Mouse (Mus musculus) gastrocnemius, postnatal 14 days (tissue): ENCODE measurements around the gene D230025D16Rik. TPM values are rescaled to one million over a fixed set of nuclear protein-coding genes. Genes with fewer than 3 reads are reported as not detected.
"Not testable (repeated sequence)": the region's sequence is repeated elsewhere in the genome, so short reads cannot be mapped to it uniquely, and the experiment has no call there.

Experiments
- DNase-seq: peaks from one replicate; pipeline ENCODE4 v3.0.0; 2021; ENCODE audit warnings: mixed read lengths
- intact Hi-C: fragments of 180-260 bp; cut with DNase I; formaldehyde crosslinking; loops from one replicate; pipeline ENCODE4 v1.15.1; 2025; ENCODE audit warnings: low total_unique reads
- long read RNA-seq, 2 experiments: library from polyadenylated mRNA; stranded (forward); transcript quantifications; one replicate each; pipeline ENCODE4 v2.0.0; 2021
- total RNA-seq, 2 experiments: library from RNA; stranded (reverse); gene quantifications; 2 replicates each; pipeline ENCODE4 v1.2.3; 2021

D230025D16Rik gene
- 10 to 100 TPM; 14.6 to 18.7 TPM for total RNA-seq
- long read RNA-seq, experiment 1, transcript D230025D16Rik-201 (16 exons, 2,916 nt) = major isoform, 9 of 11 reads
- long read RNA-seq, experiment 1, partial matches to known transcripts = 1 of 11 reads
- long read RNA-seq, experiment 1, other reads (novel, unspliced or antisense) = 1 of 11 reads
- long read RNA-seq, experiment 2, transcript D230025D16Rik-201 (16 exons, 2,916 nt) = major isoform, 10 of 17 reads
- long read RNA-seq, experiment 2, partial matches to known transcripts = 1 of 17 reads
- long read RNA-seq, experiment 2, other reads (novel, unspliced or antisense) = 5 of 17 reads

DNA sequence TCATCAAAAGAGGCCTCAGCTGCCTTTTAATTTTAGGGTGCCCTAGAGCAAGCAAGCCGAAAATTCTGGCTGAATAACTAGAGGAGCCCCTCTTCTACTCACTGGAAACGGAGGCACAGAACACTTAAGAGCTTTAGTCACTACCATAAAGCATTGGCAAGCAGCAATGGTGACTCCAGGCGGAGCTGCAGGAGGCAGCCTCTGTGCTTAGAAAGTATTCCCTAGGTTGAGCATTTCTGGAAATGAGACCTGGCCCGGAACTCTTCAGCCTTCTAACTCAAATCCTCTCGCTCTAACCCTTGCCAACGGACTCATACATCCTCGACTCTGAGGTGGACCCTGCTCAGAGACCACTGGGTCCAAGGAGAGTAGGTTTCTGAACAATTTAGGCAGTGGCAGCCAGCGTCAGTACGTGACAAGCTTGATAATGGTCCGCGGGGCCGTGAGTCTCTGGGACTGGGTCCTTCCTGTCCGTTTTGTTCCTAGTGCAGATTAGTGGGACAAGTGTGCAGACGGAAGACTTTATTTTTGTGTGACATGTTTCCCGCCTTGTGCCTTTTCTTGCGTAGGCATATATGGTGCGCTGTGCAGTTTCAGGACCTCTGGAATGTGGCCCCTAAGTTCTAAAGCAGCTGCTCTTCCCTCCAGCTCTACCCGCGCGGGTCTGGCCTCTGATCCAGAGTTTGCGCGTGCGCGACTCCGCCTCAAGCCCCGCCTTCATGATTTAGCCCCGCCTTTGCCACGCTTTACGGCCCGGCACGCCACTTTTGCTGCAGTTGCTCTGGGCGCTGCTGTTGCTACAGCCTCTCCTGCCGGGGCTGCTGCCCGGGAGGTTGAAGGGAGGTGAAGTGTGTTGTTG, at the start of gene D230025D16Rik:
TSS of gene D230025D16Rik (plus strand) at position 733 of the 859 bp plus-strand sequence.
- intact Hi-C loops = loop anchor here (2.0 kb wide), 1 partner anchor 38 kb away; no protein-coding TSS in a partner anchor
- peak; percentile 95 for DNase-seq

DNA sequence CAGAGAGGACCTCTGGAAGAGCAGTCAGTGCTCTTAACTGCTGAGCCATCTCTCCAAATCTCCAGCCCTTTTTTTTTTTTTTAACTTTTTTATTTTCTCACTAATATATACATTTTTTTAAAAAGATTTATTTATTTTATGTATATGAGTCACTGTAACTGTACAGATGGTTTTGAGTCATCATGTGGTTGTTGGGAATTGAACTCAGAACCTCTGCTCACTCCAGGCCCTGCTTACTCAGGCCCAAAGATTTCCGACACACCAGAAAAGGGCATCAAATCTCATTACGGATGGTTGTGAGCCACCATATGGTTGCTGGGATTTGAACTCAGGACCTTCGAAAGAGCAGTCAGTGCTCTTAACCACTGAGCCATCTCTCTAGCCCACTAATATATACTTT, 49.7 kb upstream of the D230025D16Rik start:
- DNase-seq, intact Hi-C loops: not testable (repeated sequence)

DNA sequence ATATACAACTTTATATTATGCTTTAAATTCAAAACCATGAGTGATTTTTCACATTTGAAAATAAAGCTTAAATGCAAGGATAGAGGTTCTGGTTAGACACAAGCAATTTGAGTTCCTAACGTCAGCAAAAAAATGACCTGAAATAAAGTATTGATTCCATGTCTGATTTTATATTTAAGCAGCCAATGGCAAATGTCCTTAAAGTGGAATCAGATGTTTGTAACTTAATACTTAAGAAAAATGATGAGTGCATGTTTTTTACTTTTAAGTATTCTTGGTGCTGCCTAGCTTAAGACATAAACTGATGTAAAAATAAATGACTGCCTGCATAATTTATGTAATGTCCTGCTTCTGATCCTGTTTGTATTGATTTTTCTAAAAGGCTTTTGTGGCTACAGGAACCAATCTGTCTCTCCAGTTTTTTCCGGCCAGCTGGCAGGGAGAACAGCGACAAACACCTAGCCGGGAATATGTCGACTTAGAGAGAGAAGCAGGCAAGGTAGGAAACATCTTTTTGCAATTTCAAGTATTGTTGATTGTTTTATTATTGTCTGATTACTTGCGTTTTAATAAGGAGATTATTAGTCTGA, 46.6 kb upstream of the D230025D16Rik start:
- intact Hi-C loops = no loop called here
- no peak for DNase-seq

DNA sequence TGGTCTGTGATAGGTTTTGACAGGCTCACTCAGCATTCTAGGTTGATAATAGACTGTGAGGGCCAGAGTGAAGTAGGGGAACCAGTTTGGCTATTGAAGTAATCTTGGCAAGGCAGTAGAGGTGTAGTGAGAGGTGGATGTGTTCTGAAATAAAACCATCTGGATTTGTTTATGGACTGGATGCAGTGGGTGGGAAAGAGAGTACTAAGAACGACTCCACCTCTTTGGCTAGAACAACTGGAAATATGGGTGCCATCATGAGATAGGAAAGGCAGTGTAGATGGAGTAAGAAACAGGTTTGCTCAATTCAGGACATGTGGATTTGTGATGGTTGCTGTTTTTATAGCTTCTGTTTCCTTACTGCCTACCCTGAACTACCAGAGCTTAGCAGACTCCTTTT, 42.7 kb upstream of the D230025D16Rik start:
- intact Hi-C loops = no loop called here
- no peak for DNase-seq

DNA sequence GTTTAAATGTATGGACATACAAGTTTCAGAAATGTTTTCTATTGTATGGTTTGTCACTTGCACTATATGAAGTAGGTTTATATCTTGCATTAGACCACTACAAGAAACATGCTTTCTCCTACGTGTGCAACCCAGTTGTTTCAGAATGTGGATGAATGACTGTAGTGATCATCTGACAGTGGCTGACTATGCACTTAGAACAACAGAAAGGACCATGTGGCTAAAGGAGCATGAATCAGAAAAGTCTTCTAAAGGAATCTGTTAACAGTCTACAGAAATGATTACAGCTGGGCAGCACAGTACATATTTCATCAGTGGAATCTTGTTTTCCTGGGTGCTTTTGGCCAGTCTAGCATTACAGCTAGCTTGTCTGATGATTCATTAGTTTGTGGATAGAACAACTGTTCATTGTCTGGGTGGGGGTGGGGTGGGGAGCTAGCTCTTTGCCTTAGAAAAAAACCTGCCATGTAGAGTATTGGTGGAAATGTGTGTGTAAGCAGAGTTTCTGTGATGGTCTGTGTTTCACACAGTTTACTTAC, 38.4 kb upstream of the D230025D16Rik start:
- intact Hi-C loops = no loop called here
- DNase-seq = no peak

DNA sequence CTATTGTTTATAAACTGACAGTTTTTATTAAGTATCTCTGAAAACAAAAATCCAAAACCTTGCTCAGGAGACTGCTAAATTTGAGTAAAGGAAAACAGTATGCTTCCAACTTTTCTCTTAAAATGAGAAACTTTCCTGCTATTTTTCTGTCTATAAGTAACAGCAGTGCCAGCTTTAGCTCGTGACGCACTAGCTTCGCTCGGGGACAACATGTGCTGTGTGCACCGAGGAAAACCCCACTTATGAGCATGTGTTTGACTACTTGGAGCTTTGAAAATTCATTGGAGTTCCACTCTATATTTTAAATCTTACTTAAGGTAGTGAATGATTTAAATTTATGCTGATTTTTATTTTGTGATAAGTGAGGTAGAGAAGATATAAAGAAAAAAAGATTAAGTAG, 32.8 kb upstream of the D230025D16Rik start:
- DNase-seq = no peak
- intact Hi-C loops = no loop called here

DNA sequence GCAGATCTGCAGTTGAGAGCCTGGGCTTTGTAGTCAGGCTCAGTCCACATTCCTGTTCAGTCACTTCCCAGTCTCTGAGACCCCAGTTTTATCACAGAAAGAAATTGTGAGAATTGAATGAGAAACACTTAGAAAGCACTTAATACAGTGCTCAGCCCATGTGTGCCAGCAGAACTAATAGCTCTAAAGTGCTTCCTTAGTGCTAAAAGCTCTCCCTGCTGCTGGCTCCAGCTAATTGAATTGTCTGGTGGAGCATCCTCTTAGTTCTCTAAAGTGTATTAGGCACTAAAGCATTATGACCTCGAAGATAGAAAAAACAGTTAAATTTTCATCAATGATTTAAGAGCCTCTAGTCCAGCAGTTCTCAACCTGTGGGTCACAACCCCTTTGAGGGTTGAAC, 19.2 kb upstream of the D230025D16Rik start:
- no peak for DNase-seq

DNA sequence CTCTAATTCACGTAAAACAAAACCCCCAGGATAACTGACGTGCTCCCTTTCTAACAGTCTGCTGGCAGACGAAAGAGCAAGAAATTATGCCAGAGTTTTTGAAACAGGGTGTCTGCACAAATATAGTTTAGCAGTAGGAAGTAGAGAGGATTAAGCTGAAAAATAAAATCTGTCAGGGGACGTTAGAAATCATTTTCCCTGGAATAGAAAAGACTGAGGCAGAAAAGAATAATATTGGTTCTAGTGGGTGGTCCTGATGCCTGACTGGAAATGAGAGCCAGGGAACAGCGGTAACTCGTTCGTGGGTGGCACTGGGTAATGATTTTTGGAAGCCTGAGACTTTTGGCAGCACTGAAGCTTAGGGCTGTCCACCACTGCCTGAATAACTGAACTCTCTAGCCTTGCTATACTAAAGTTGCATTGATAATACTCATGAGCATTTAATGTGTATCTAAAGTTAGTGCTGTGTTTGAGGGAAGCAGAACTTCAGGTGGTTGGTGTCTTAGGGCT, 18.1 kb upstream of the D230025D16Rik start:
- intact Hi-C loops = loop anchor here (5.0 kb wide), 1 partner anchor 50 kb away; no protein-coding TSS in a partner anchor
- DNase-seq = no peak

More for the DNA sequence above, 19.2 kb upstream of the D230025D16Rik start:
- intact Hi-C loops = loop anchor here (5.0 kb wide), 1 partner anchor 48 kb away; no protein-coding TSS in a partner anchor

DNA sequence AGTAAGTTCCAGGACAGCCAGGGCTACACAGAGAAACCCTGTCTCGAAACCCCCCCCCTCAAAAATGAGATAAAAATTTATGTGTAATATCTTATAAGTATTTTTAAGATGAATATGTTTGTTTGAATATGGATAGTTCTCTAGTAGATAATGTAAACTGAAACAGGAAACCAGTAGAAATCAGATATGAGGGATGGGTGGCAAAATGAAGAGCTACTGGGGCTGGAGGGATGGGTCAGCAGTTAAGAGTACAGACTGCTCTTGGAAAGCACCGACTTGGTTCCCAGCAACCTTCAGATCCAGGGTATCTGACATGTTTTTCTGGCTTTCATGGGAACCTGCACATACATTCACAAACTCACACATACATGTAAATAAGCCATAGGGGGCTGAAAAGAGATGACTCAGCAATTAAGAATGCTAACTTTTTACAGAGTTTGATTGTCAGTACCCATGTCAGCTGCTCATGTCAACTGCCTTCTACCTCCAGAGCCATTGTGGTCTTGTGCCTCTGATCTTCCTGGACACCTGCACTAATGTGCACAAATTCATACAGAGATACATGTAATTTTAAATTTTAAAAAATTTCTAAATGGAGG, 17.2 kb upstream of the D230025D16Rik start:
- intact Hi-C loops = loop anchor here (5.0 kb wide), 1 partner anchor 50 kb away; no protein-coding TSS in a partner anchor

DNA sequence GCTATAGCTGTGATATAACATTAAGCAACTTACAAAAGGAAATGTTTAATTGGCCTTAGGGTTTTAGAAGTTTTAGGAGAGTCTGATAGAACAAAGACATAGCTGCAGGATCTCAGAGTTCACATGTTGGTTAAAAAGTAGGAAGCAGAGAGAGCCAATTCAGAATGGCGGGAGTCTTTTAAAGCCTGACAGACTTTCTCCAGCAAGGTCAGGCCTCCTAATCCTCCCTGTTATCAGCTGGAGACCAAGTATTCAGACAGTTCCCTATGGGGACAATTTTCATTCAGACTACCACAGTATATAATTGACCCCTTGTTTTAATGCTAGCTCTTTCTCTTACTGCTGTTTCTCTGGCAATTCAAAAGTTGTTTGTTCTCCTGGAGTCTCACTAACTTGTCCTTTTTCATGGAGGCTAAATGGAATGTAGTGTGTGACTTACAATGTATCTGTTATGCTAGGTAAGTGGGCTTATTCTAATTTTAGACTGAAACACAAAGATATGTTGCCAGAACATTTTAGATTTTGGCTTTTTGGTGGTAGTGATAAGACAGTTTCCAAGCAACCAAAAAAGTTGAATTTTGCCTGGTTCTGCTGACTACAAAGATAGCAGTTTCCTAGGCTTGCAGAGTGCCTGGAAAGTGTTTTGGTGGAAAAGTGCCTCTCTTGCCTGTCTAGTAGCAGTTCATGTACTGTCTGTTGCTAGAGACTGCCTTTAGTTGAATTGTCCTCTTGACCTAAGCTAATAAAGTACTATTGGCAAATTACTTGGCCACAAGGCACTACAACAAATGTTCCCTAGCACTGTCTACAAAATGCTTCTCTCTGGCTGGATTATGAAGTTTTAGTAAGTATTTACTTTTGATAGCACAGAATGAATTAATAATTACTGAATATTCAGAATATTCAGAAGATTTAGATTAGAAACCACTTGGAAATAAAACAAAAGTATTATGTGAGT, 15.5 kb upstream of the D230025D16Rik start:
- no peak for DNase-seq
- intact Hi-C loops = loop anchor here (5.0 kb wide), 1 partner anchor 52 kb away; no protein-coding TSS in a partner anchor

More for the DNA sequence above, 17.2 kb upstream of the D230025D16Rik start:
- no peak for DNase-seq

DNA sequence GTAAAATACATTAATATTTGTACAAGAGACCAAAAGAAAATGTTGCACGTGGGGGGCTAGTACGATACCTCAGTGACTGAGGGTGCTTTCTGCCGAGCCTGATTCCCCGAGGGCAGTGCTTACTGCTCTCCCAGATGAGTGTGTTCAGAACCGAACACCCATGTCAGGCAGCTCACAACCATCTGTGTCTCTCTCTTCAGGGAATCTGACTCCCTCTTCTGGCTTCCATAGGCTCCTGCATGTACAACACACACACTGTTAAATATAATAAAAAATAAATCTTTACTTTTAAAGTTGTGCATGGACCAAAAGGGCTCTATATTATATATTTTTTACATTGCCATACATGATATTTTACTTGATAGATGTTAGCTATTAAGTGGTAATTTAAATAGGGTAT, 10.8 kb upstream of the D230025D16Rik start:
- DNase-seq = no peak
- intact Hi-C loops = no loop called here

DNA sequence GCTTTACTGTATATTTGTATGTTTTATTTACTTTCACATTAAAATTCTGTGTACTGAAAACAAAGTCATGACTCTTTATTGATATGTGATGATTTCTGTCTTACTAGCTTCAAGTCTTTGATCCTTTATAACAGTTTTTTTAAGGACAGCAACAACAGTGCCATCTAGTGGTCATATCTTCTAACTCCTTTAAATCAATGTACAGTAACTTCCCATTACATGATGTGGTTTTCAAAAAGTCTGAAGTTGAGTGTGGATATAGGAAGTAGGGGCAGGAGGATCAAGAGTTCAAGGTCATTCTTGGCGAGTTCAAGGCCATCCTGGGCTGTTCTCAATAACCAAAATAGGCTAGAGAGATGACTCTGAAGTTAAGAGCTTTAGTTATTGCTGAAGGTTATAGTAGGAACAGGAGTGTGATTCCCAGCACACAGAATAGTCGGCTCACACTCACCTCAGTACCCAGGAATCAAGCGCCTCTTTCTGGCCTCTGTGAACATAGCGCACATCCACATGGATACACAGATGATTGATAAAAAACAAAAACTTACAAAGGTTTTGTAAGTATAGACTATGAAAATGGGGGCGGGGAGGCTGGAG, 6.9 kb upstream of the D230025D16Rik start:
- intact Hi-C loops = no loop called here
- no peak for DNase-seq

DNA sequence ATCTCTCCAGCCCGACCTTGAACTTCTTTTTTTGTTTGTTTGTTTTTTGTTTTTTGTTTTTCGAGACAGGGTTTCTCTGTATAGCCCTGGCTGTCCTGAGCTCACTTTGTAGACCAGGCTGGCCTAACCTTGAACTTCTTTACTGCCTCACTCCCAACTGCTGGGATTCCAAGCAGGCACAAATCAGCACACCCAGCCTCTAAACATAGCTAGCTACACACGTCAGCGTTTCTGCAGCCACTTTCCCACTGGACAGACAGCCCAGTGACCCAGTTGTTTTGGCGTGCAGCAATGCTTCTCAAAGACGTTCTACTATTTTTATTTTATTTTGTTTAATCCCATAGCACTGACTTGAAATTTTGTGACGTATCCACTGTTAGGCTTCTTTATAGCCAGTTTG, 1.1 kb upstream of the D230025D16Rik start:
- peak; percentile 27 for DNase-seq
- intact Hi-C loops = loop anchor here (2.0 kb wide), 1 partner anchor 39 kb away; no protein-coding TSS in a partner anchor

DNA sequence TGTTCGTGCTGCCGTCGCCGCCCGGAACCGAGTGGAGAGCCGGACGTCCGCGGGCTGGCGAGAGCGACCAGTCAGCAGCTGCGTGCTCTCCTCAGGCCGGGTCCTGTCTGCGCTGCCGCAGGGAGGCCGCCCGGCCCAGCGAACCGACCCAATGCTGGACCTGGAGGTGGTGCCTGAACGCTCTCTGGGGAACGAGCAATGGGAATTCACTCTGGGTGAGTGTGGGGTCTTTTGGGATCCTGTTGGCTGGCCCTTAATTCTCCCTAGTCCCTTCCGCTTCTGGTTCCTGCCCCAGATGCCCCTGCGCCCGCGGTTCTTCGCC, 288 bp downstream of the D230025D16Rik start:
- intact Hi-C loops = loop anchor here (2.0 kb wide), 1 partner anchor 38 kb away; no protein-coding TSS in a partner anchor
- no peak for DNase-seq

DNA sequence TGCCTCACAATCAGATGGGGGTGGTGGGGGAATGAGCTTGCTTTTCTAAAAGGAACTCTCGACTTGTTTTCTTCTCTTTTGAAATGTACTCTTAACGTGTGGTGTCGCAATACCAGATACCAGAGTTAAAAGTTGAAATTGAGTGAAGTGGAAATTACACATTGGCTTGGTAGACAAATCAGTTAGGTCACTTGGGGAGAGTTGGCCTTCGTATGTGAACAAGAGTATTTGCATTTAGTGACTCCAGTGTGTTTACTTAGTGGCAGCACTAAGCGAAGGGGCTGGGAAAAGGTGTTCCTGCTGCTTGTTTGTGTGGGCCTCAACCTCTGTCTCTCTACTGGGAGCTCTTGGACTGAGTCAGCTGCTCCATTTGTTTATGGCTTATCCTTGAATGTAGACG, 972 bp downstream of the D230025D16Rik start:
- intact Hi-C loops = loop anchor here (2.0 kb wide), 1 partner anchor 37 kb away; no protein-coding TSS in a partner anchor
- DNase-seq = no peak

DNA sequence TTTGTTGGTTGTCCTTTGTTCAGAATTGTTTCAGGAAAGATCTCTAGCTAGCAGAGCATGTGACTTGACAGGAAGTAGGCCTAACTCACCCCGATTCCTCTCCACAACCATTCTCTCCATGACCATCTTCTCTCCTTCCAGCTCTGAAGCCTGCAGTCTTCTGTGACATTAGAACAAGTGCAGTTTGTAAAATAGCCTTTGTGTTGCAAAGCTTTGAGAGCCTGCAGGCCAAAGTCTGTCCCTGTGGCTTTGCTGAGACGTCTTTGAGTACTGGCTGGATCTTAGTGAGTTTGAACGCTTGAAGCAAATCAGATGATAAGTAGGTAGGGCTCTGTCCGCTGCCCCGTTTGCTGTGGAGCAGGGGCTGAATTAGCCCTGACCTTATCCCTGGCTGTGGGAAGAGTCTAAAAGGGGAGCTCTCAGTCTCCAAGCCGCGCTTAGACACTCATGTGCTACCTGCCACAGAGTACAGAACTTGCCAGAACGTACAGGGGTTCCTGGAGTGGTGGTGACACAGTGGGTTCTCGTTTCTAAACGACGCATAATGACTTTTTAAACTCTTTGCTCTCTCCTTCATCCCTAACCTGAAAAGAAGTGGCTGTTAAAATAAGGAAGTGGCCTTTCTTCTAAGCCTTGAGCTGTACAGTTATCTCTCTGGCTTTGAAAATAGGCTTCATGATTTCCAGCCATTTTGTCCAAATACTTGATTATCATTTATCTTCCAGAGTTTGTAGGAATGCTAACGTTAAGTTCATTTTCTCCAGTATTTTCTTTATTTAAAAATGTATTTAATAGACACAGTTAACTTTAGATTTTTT, 6.8 kb downstream of the D230025D16Rik start:
- DNase-seq = no peak
- intact Hi-C loops = no loop called here

DNA sequence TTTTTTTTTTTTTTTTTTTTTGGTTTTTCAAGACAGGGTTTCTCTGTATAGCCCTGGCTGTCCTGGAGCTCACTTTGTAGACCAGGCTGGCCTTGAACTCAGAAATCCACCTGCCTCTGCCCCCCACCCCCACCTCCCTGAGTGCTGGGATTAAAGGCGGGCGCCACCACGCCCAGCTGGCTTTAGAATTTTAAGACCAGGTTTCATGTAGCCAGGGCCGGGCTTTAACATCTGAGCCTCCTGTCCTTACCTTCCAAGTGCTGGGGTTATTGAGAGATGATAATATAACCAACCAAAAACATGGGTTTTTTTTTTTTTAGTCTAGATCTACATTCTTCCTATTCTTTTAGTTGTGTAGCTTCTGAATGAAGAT, 7.4 kb downstream of the D230025D16Rik start:
- intact Hi-C loops, DNase-seq: not testable (repeated sequence)
